Mouse (Mus musculus) embryonic fibroblast, embryonic 13.5 days (primary cell): ENCODE data around the gene Nans.

Experiments used
- CTCF ChIP-seq: IDR thresholded peaks from 2 replicates; pipeline ENCODE4 v1.5.1; 2011; ENCODE audit warnings: mild to moderate bottlenecking, control low read depth, low read length, moderate library complexity, borderline replicate concordance; ENCODE audit not compliant: insufficient read depth
- POLR2A ChIP-seq: IDR thresholded peaks from 2 replicates; pipeline ENCODE4 v1.6.1; 2011; ENCODE audit warnings: low read depth, mild to moderate bottlenecking, control low read depth, low read length, moderate library complexity

DNA sequence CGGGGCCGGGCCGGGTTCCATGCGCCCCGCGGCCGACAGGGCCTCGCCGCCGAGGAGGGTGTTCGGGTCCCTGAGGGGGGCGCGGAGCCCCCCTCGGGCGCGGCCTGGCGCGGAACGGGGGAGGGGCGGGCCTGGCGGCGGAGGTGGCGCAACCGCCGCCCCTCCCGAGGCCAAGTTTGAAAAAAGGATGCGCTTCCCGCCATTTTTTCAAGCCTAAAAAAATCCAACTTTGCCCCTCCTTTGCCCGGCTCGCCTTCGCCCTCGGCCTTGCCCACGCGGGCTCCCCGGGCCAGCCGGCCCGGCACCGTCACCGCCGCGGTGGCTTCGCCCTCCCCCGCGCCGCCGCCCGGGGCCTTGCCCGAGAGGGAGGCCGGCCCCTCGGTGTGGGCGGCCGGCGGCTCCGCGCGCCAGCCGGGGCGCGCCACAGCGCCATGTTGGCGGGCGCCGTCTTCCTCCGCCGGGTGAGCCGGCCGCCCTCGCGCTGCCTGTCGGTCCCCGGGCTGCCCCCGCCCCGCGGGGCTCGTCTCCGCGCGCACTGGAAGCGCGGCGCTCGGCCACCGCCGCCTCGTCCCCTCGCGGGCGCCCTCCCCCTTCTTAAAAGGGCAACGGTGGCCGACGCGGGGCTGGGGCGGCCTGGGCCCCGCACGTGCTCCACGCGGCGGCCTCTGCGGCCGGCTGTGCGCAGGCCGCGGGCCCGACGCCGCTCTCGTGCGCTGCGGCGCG lies 37.1 kb upstream of the Nans start:
- TF ChIP-seq CTCF (no peak), POLR2A (no peak)
